Mouse (Mus musculus) cerebellum, adult 9-11 months (tissue): ENCODE data around the gene Elp1.

Source experiments
- DNase-seq: peaks from one replicate; pipeline ENCODE4 v3.0.0; 2022

The Elp1 gene

DNA sequence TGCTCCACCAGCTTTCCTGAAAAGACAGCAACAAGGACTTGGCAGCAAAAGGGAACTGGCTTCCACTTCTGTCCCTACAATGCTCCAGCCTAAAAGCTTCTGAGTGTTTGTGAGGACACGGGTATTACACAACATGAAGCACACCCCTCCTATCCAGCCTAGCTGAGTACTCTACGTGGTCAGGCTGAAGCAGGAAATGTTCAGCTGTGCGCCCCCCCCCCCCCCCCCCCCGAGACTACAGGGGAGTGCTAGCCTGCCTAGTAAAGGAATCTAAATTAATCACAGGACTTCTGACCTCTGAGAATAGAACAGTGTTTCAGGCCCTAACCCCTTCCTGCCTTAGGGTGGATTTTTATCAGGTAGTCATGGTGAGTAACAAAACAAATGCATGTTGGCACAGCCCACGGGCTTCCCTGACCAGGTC, 34.3 kb downstream of the Elp1 start:
- no peak for DNase-seq

DNA sequence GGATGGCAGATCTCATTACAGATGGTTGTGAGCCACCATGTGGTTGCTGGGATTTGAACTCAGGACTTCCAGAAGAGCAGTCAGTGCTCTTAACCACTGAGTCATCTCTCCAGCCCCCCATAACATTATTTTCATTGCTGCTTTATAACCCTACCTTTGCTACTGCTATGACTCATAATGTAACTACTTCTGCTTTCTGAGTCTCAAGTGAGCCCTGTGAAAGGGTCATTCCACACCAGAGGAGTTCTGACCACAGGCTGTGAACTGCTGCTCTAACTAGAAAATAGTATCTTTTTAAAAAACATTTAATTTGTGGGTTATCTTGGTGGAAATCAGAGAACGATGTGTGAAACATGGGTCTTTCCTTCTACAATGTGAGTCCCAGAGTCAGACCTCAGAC, 44.4 kb downstream of the Elp1 start:
- no peak for DNase-seq

DNA sequence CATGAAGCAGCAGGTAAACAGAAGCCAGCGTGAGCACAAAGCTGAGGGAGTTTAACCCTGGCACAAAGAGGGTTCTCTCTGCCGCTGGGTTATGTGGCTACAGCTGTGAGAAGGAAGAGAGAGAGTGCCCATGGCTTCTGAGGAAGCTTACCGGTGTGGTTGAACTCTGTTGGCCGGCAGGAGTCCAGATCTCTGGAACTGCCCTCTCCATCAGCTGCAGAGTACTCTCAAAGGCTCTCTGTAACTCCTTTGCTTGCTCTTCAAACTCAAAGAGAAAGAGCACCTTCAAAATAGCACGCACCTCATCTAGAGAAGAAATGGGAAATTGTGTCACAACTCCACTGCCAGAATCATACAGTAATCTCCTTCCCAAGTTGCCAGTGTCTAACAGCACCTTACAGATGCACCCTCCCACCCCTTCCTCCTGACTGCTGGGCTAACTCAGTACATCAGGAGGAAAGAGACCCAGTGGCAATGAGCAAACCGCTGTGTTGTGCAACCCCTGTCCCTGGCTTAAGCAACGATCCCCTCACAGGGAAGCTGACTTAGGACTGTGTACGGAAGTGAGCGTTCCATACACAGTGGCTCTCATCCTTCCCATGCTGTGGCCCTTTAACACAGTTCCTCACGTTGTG, 45.0 kb downstream of the Elp1 start:
- no peak for DNase-seq

DNA sequence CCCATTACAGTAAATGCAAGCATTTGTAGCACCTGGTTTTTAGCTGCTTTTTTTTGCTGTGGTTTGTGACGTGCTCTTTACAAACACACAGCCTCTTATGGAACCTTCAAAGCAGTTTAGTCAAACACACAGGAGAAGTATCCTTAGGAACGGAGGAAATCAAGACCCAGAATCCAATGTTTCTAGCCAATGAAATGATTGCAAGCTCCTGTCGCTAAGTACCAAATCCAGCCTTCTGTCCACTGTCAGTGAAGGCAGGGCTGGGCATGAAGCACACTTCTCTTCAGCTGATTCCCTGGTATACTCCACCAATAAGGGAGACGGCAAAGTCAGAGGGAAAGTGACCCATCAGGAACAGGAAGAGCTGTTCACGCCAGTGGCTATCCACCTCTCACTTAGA, 46.1 kb downstream of the Elp1 start:
- no peak for DNase-seq

DNA sequence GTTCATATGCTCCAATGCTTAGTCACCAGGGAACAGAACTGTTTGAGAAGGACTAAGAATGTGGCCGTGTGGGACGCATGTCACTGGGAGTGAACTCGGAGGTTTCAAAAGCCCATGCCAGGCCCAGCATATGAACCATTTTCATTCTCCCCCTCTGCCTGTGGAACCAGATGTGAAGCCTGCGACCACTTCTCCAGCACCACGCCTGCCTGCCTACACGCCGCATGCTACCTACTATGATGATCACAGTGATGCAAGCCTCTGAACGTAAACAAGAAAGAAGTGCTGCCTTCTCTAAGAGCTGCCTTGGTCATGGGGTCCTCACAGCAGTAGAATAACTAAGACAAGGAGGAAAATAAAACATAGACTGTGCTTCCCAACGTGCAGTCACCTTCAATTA, 54.7 kb downstream of the Elp1 start:
- no peak for DNase-seq

DNA sequence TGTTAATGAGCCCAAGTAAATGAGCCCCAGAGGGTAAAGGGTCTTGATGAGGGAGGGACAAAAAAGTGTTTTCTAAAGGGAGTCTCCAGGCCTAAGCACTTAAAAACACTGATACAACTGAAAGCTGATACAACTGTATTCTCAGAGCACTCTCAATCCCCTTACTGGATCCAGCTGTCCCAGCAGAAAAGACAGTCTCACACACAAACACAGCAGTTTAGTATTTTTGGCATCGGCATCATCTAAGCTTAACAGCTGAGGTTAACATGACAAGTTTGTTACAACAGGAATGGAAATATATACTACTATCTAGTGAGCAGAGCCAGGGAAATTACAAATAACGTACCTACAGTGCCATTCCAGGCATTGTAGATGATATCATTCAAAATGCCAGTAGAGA, 55.8 kb downstream of the Elp1 start:
- no peak for DNase-seq

DNA sequence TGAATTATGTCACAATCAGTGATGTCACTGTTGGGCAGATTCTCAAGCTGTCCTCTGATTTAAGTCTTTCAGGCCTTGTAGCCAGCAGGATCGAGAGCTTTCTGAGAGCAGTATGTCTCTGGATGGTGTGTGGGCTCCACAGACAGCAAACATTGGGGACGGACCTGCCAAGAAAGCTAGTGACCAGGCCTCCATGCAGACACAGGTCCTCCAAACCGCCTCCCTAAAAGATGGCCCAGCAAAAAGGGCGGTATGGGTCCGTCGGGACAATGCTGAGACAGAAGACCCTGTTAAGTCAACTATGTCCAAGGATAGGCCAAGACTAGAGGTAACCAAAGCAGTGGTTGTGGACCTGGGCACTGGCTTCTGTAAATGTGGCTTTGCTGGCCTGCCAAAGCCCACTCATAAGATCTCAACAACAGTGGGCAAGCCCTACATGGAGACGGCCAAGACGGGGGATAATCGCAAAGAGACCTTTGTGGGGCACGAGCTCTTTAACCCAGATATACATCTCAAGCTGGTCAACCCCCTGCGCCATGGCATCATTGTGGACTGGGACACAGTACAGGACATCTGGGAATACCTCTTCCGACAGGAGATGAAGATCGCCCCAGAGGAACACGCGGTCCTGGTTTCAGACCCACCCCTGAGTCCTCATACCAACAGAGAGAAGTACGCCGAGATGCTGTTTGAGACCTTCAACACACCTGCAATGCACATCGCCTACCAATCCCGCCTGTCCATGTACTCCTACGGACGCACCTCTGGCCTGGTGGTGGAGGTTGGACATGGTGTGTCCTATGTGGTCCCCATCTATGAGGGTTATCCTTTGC, 58.6 kb downstream of the Elp1 start, which contains the start of gene Actl7a:
Actl7a (plus strand) TSS at position 51 of the 833 bp plus-strand sequence.
- no peak for DNase-seq

DNA sequence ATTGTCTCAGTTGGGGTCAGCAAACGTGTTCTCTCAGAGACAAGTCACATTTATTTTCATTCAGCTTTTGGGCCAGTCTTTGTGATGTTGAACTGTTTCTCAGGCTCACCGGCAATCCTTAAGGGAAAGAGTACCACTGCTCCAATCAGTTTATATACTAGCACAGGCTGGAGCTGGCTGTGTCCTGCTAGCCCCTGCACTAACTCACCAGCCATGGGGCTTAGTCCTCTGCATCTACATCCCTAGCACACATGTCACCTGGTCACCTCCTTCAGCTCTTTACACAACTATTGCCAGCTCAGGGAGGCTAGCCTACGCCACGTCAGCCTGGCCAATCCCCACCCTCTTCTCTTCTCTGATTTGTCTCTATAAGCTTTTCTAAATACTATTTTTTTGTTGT, 59.4 kb downstream of the Elp1 start:
- no peak for DNase-seq

DNA sequence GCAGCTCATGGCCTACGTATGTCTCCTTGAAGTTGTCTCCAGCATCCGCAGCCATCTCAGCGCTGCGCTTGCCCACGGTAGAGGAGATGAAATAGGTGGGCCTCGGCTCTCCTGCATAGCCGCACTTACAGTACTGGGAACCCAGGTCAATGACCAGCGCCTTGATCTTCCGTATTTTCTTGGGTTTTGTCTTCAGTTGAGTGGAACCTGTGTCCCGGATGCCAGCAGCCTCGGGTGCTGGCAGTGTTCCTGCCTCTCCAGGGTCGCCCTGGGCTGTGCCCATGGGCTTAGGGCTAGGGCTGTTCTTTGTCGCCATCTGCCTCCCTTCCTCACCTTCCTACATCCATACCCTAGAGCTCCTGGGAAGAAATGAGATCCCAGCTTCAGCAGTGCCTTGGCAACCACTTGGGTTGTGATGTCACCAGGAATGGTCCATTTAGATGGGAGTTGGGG, 61.1 kb downstream of the Elp1 start, which contains the start of gene Actl7b:
Actl7b (minus strand) TSS at position 403 of the 453 bp plus-strand sequence.
- DNase-seq = no peak

DNA sequence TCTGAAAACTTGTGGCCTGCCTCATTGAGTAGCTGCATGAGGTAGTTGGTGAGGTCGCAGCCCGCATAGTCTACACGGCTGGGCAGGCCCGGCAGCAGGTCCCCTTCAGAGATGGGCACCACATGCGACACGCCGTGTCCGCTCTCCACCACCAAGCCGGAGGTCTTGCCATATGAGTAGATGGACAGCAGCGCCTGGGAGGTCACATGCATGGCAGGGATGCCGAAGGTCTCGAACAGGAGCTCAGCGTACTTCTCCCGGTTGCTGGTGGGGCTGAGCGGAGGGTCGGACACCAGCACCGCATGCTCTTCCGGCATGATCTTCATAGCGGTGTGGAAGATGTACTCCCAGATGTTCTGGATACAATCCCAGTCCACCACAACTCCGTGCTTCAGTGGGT, 61.5 kb downstream of the Elp1 start:
- DNase-seq = no peak

DNA sequence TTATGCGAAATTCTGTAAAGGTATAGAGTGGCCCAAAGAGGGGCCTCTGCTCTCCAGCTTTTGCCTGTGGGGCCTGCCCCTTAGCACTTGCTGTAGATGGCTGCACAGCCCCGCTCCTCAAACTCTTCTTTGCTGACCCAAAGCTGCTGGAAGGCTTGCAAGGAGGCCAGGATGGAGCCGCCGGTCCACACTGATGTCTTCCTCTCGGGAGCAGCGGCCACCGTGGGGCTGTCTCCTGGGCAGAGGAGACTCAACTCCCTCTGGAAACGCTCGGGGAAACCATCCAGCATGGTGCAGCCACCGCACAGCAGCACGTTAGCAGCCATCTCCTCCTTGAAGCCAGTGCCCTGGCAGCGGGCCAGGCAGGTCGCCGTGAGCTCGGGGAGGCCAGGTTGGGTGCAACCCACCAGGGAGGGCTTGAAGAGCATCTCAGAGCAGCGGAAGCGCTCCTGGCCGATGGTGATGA, 62.1 kb downstream of the Elp1 start, which contains the start of gene Gm26657:
Gm26657 (plus strand) TSS at position 51 of the 466 bp plus-strand sequence.
- no peak for DNase-seq

DNA sequence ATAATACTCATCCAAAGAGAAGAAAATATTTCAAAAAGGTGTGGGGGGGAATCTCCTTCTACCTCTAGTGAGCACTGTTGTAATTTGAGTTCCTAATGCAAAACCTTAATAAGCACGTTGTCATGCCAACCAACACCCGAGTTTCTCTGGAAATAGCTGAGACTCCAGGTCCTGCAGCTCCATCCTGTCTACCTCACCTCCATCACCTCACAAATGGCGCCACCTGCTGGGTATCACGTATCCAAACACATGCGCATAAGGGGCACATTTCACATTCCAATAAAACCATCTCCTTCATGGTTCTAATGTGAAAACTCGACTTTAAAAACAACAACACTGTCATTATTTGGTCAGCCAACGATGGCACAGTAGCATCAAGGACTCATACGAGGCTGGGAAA, 76.3 kb downstream of the Elp1 start:
- DNase-seq = no peak

DNA sequence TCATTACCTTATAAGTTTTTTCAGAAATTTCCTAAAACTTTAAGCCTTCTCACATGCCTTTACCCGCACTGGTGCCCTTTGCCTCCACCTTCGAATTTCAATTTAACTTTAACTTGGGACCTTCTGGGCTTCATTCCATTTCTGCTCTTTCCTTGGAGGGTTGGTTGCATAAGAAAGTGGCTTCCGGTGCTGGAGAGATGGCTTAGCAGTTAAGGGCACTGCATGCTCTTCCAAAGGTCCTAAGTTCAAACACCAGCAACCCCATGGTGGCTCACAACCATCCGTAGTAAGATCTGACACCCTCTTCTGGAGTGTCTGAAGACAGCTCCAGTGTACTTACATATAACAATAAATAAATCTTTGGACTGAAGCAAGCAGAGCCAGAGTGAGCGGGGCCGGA, 78.9 kb downstream of the Elp1 start:
- no peak for DNase-seq

DNA sequence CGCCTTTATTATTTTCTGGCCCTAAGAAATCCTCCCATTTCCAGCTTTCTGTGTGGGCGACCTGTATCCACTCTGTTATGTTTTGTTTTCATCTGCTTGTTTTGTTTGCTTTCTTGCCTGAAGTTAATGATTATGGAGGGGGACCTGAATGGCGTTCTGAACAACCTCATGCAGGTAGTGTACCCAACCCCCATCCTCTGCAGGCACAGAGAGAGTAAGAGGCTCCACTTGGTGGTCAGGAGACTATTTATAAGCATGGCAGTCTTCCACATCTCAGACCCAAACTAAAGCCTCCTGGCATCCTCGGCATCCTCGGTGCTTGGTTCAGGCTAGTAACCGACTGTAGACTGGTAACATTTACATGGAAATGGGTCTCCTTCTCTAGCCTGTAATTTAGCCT, 79.8 kb downstream of the Elp1 start:
- DNase-seq = no peak

DNA sequence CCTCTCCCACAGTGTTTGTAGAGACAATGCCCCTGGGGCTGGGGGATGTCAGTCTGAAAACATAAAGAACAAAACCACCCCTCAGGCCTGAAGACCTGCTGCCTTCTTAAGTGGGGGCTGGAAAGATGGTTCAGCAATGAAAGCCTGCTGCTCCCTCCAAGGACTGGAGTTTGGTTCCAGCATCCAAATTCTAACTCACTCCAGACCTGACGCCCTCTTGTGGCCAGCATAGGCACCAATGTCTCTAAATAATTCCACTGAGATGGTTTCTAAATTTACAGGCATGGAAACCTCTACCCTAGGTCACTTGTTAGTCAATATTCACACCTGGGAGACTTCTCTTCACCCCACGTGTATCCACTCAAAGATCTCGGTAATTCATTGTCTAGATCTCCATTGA, 80.7 kb downstream of the Elp1 start:
- no peak for DNase-seq

DNA sequence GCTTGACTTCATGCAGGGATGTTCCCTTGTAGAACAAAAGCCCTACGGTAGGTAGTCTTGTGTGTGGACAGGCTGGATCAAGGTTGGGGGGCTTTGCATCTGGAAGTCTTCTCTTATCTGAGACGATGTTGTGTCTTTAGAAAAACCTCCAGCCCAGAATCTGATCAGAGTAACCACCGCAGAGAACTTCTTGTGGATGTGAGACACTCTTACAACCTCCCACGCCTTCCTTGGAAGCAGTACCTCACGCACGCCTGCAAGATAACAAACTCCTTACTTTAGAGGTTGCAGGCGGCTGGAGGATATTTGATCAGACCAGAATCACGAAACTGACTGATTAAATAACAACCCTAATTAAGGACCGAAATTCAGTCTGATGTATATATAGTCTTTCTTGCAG, 81.7 kb downstream of the Elp1 start:
- no peak for DNase-seq

DNA sequence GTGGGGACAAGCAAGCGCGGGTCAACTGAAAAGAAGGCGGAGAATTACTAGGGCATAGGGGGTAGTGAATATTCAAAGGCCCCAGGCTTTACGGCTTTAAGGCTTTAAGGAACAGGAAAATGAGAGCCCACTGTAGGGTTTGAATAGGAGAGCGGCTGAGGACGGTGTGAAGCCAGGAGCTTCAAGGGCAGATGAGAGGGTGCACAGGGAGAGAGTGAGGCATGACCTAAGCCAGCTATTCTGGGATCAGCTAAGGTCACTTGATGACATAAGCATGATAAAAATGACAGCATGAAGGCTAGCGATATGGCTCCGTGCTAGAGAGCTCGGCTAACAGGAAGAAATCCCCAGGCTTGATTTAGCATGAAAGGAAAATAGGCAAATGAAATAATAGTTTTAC, 82.7 kb downstream of the Elp1 start:
- no peak for DNase-seq

DNA sequence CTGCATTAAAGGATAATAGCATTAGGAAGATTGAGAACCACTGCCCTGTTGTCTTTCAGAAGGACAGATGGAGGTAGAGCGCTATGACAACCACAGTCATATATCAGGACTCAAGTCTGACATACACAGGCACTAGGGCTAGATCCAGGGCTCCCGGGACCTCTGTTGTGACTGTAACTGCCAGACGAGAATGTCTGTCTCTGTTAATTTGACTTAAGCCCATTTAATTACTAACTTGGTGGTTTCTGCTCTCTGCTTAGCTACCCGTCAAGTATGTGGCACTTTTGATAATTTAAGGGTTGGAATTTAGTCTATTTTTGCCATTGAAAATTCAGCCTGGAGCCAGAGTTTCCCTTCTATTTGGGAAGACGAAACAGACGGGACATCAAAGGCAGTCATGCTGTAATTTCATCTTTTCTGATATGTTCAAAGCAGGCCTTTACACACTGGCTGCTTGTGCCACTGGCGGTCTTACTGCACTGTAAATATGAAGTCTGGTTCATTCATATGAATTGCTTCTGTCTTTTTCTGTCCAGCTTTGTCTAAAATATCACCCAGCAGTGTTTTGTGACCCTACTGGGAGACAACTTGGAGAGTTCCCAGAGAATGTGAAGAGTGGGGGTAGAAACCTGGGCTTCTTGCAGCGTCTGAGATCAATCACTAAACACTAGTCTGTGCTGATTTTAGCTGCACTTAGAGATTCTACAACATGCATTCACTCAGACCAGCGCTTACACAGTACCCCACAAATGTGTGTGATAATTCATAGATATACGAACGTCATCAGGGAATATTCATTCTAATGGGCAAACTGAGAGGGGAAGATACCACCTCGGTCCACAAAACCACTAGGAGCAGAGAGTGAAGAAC, 83.3 kb downstream of the Elp1 start:
- no peak for DNase-seq

DNA sequence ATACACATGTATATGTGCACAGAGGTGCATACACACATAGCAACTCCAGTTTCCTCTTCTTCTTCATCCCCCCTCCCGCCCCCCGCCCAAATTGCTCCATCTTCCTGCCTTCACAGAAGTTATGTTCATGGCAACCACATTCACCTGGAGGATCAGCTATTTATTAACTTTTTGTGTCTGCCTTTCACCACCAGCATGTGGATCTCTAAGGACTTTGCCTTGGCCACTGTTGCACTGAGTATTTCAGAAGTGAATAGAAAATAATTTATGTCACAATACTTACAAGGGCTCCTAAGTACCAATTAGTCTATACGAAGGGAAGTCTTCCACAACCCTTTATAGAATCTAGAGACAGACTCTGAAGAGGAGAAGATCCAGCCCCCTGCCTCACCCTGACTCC, 84.2 kb downstream of the Elp1 start:
- DNase-seq = no peak

DNA sequence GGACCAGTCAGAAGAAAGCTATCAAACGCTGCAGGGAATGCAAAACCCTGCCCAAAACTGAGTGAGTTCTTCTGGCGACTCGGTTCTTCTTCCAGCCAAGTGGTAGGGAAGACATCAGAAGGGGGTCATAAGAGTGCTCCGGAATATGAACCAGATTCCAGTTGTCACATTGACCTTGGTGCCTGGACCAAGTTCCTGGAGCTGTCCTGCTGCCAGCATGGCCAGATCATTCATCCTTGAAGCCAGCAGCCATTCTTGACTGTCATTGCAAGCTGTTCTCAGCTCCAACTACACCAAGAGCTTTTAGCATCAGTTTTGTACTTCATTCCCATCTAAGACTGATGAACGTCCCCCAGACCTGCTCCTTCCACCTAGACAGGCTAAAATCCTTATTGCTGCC, 85.3 kb downstream of the Elp1 start:
- no peak for DNase-seq

DNA sequence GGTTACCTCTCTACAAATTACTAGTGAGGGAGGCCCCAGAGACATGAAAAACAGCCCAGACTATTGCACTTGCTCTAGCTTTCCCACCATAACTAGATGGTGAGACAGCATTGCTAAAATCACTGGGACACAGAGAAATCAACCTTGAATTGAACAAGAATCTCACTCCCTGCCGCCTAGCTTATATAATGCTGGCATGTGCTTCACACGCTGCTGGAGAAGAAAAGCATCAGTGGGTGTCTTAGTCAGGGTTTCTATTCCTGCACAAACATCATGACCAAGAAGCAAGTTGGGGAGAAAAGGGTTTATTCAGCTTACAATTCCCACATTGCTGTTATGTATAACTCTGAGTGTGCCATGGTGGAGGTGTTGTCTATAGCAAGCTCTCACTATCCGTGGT, 89.0 kb downstream of the Elp1 start:
- DNase-seq = no peak

DNA sequence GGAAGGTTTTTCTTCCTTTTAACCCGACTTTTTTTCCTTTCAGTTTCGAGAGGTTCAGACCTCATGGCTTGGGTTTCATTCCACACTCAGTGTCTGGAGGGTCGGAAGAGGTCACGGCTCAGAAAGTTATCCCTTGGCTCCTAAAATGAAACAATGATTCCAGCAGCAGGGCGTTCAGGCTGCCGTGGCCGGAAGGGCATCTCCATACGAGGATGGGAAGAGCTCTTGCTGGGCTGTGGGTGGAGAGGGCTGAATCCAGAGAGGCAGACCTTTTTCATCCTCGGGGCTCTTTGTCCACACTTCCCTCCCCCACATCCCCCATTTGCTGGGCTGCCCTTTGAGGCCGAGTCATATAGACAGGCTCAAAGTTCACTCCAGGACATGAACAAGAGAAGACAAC, 99.9 kb downstream of the Elp1 start:
- no peak for DNase-seq
